Mouse (Mus musculus) midbrain, embryonic 11.5 days (tissue): ENCODE measurements at regions not wholly inside any gene's neighbourhood (a gene's known extent, or its start where the extent isn't known, plus 50 kb on each side); places are given as distances from the start of the nearest gene placed in this dataset.

Source experiments
- ATAC-seq: fragments of 200-750 bp; cut with Nextera tagmentation; 2 replicates; pipeline ENCODE4 v1.8.0; 2017; ENCODE audit warnings: moderate TSS enrichment, moderate library complexity; ENCODE audit not compliant: low FRiP score
- DNase-seq: peaks from one replicate; pipeline ENCODE4 v3.0.0; 2015; ENCODE audit warnings: low spot score; ENCODE audit errors: missing footprints
- H3K27ac ChIP-seq: fragments of 300-500 bp; sonication (generic); 2 replicates; pipeline ENCODE4 v1.5.1; 2014; ENCODE audit warnings: low read depth, low read length
- H3K27me3 ChIP-seq: fragments of 300-500 bp; sonication (generic); 2 replicates; pipeline ENCODE4 v1.6.1; 2014; ENCODE audit warnings: mild to moderate bottlenecking, low read length, moderate library complexity, mixed read lengths; ENCODE audit not compliant: control insufficient read depth, insufficient read depth
- H3K36me3 ChIP-seq: fragments of 300-500 bp; sonication (generic); 2 replicates; pipeline ENCODE4 v1.6.1; 2014; ENCODE audit warnings: mild to moderate bottlenecking, low read length, moderate library complexity, mixed read lengths; ENCODE audit not compliant: control insufficient read depth, insufficient read depth
- H3K4me1 ChIP-seq: fragments of 300-500 bp; sonication (generic); 2 replicates; pipeline ENCODE4 v1.6.1; 2014; ENCODE audit warnings: low read length; ENCODE audit not compliant: control insufficient read depth, insufficient read depth
- H3K4me2 ChIP-seq: fragments of 300-500 bp; sonication (generic); 2 replicates; pipeline ENCODE4 v1.6.1; 2014; ENCODE audit warnings: mild to moderate bottlenecking, moderate library complexity
- H3K4me3 ChIP-seq: fragments of 300-500 bp; sonication (generic); 2 replicates; pipeline ENCODE4 v1.5.1; 2014; ENCODE audit warnings: low read depth, low read length
- H3K9ac ChIP-seq: fragments of 300-500 bp; sonication (generic); 2 replicates; pipeline ENCODE4 v1.6.1; 2014; ENCODE audit warnings: low read length
- H3K9me3 ChIP-seq: fragments of 300-500 bp; sonication (generic); 2 replicates; pipeline ENCODE4 v1.6.1; 2016; ENCODE audit warnings: low read length; ENCODE audit not compliant: control insufficient read depth
- WGBS: fragments of 180-500 bp; shearing (Covaris S2); extraction: QIAGEN DNeasy Blood & Tissue Kit; methylation state at CpG from one replicate; pipeline ENCODE4 v1.1.7; 2014; 5-methylcytosine and 5-hydroxymethylcytosine counted together

- Histone ChIP-seq H3K36me3 (no peaks in the 10 kb centered on the region), H3K27ac (no peak overlapping the region), H3K9ac (no peak overlapping the region), H3K4me2 (no peak overlapping the region), H3K4me3 (no peak overlapping the region), H3K9me3 (no peaks in the 10 kb centered on the region), H3K27me3 (no peaks in the 10 kb centered on the region), H3K4me1 (no peaks in the 10 kb centered on the region)
- ATAC-seq = peak; percentile 62
- WGBS = 66% methylated on average over 8 of the region's 8 CpGs
- DNase-seq = no peak
These were observed 750.7 kb downstream of the Inhba start for GRCm38 (mm10) chr13:16762326-16762725.

GRCm38 (mm10) chr13:16762727-16763512 lies 751.3 kb downstream of the Inhba start:
- WGBS = 54% methylated on average over 8 of the region's 8 CpGs
- peak; percentile 81 for DNase-seq
- peak; percentile 73 for ATAC-seq
- no peaks in the 10 kb centered on the region for H3K9me3 ChIP-seq
- no peak overlapping the region for H3K9ac ChIP-seq
- H3K4me3 ChIP-seq = no peak overlapping the region
- H3K4me1 ChIP-seq = no peaks in the 10 kb centered on the region
- H3K27ac ChIP-seq = no peak overlapping the region
- no peaks in the 10 kb centered on the region for H3K27me3 ChIP-seq
- no peak overlapping the region for H3K4me2 ChIP-seq
- H3K36me3 ChIP-seq = no peaks in the 10 kb centered on the region

- no peaks in the 10 kb centered on the region for H3K27me3 ChIP-seq
- no peak overlapping the region for H3K4me2 ChIP-seq
- peak; percentile 53; the same call in 1 of the 2 replicates for ATAC-seq
- 12% methylated on average over 2 of the region's 2 CpGs for whole genome bisulfite sequencing
- no peak overlapping the region for H3K4me3 ChIP-seq
- peak; percentile 85 for DNase-seq
- H3K9me3 ChIP-seq = no peaks in the 10 kb centered on the region
- H3K9ac ChIP-seq = no peak overlapping the region
- no peaks in the 10 kb centered on the region for H3K4me1 ChIP-seq
- no peak overlapping the region for H3K27ac ChIP-seq
- no peaks in the 10 kb centered on the region for H3K36me3 ChIP-seq
These were observed 752.1 kb downstream of the Inhba start for GRCm38 (mm10) chr13:16763746-16764145.

- Histone ChIP-seq H3K9me3 (no peaks in the 10 kb centered on the region), H3K9ac (no peak overlapping the region), H3K4me3 (no peak overlapping the region), H3K4me1 (peaks cover 7% of the 10 kb centered on the region), H3K36me3 (no peaks in the 10 kb centered on the region), H3K4me2 (no peak overlapping the region), H3K27me3 (no peaks in the 10 kb centered on the region), H3K27ac (no peak overlapping the region)
- no peak for DNase-seq
- ATAC-seq = peak; percentile 71
- WGBS = 18% methylated on average over 2 of the region's 2 CpGs
These were observed 757.8 kb downstream of the Inhba start for GRCm38 (mm10) chr13:16769409-16769808.

GRCm38 (mm10) chr13:16769848-16770422 lies 758.3 kb downstream of the Inhba start:
- DNase-seq (no peak), ATAC-seq (peak; percentile 20; the same call in 1 of the 2 replicates)
- H3K4me3 ChIP-seq = no peak overlapping the region
- H3K9me3 ChIP-seq = no peaks in the 10 kb centered on the region
- WGBS = 42% methylated on average over 6 of the region's 6 CpGs
- H3K36me3 ChIP-seq = no peaks in the 10 kb centered on the region
- H3K4me1 ChIP-seq = peaks cover 7% of the 10 kb centered on the region
- H3K27ac ChIP-seq = no peak overlapping the region
- no peak overlapping the region for H3K4me2 ChIP-seq
- H3K9ac ChIP-seq = no peak overlapping the region
- H3K27me3 ChIP-seq = no peaks in the 10 kb centered on the region

GRCm38 (mm10) chr13:16771845-16772244 lies 760.2 kb downstream of the Inhba start:
- no peaks in the 10 kb centered on the region for H3K9me3 ChIP-seq

GRCm38 (mm10) chr13:16805560-16805959 lies 793.9 kb downstream of the Inhba start:
- H3K4me1 ChIP-seq = no peaks in the 10 kb centered on the region
- no peak overlapping the region for H3K4me3 ChIP-seq
- H3K9me3 ChIP-seq = no peaks in the 10 kb centered on the region
- DNase-seq (peak; percentile 10), ATAC-seq (no peak)
- H3K27ac ChIP-seq = no peak overlapping the region
- 58% methylated on average over 3 of the region's 3 CpGs for WGBS
- no peak overlapping the region for H3K9ac ChIP-seq
- H3K36me3 ChIP-seq = no peaks in the 10 kb centered on the region
- H3K4me2 ChIP-seq = no peak overlapping the region
- no peaks in the 10 kb centered on the region for H3K27me3 ChIP-seq

More at GRCm38 (mm10) chr13:16771845-16772244, 760.2 kb downstream of the Inhba start:
- DNase-seq = no peak
- H3K9ac ChIP-seq = no peak overlapping the region
- no peaks in the 10 kb centered on the region for H3K27me3 ChIP-seq
- no peaks in the 10 kb centered on the region for H3K36me3 ChIP-seq
- H3K4me2 ChIP-seq = no peak overlapping the region
- 85% methylated on average over 4 of the region's 4 CpGs for WGBS
- ATAC-seq = no peak
- no peak overlapping the region for H3K4me3 ChIP-seq
- peaks cover 7% of the 10 kb centered on the region for H3K4me1 ChIP-seq
- H3K27ac ChIP-seq = no peak overlapping the region
